In the genomic region with DNA sequence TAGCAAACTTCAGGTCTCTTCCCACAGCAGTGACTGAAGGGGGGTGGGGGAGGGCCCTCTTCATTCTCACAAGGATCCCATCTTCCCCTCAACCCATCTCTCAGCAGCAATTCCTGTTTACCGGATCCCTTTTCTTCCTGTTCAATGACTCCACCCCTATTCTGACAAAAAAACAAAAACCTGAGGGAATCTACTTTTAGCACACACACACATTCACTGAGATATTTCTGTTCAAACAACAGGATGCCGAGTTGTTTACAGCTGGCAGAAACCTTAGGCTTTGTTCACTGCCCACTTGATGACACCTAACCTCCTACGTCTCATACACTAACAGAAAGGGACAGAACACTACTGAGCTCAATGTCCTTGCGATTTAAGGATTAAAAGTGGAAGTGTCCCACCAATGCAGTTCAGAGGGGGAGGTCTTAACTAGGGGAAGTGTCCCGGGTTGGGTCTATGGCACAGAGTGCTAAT, we compare ENCODE assay signal across 11 mouse cellular contexts. TPM values are rescaled to one million over a fixed set of nuclear protein-coding genes. Genes with fewer than 3 reads are reported as not detected.
A peak's percentile ranks its signal among the peaks of the same experiment; 100 is the strongest.
DNase-seq lines count a peak whose midpoint lies in the region; ATAC-seq and TF ChIP-seq lines count a peak whose summit lies in the region.
"Had no signal": no experiment of that assay in that cellular context is flagged by ENCODE, and none has a peak within 500 bp of the region (broad histone marks: within the 10 kb centered on the region; RNA-seq: fewer than 3 reads in every experiment).

No protein-coding gene starts in this region.

- H3K36me3 ChIP-seq in hindbrain, embryonic 16.5 days (ENCODE audit: control insufficient read depth, insufficient read depth, low read length) = no peaks in the 10 kb centered on the region
- no peaks in the 10 kb centered on the region for H3K36me3 ChIP-seq in hindbrain, postnatal 0 days (ENCODE audit: insufficient read depth, low read length)
- no peaks in the 10 kb centered on the region for H3K36me3 ChIP-seq in hindbrain, embryonic 14.5 days (replicated peaks; ENCODE audit: control insufficient read depth, insufficient read depth)
- H3K36me3 ChIP-seq in neural tube, embryonic 15.5 days = no peaks in the 10 kb centered on the region
- H3K36me3 ChIP-seq: limb, embryonic 15.5 days had no signal

- H3K4me1 ChIP-seq in hindbrain, embryonic 16.5 days (ENCODE audit: control insufficient read depth, insufficient read depth, low read depth, low read length) = no peaks in the 10 kb centered on the region; the same call in 1 of the 2 replicates
- no peaks in the 10 kb centered on the region for H3K4me1 ChIP-seq in hindbrain, postnatal 0 days (ENCODE audit: insufficient read depth, low read length)
- no peaks in the 10 kb centered on the region for H3K4me1 ChIP-seq in hindbrain, embryonic 14.5 days (replicated peaks; ENCODE audit: control insufficient read depth, insufficient read depth, low read length)
- peaks cover 15% of the 10 kb centered on the region for H3K4me1 ChIP-seq in neural tube, embryonic 15.5 days

- H3K9me3 ChIP-seq in hindbrain, embryonic 16.5 days (ENCODE audit: control insufficient read depth, low read length) = no peaks in the 10 kb centered on the region
- H3K9me3 ChIP-seq in hindbrain, postnatal 0 days (ENCODE audit: low read length) = no peaks in the 10 kb centered on the region
- no peaks in the 10 kb centered on the region for H3K9me3 ChIP-seq in hindbrain, embryonic 14.5 days (ENCODE audit: control insufficient read depth, low read length)
- H3K9me3 ChIP-seq in neural tube, embryonic 15.5 days (replicated peaks) = no peaks in the 10 kb centered on the region
- H3K9me3 ChIP-seq: limb, embryonic 15.5 days had no signal

- peak; percentile 32; the same call in 1 of the 2 replicates for ATAC-seq in hindbrain, embryonic 16.5 days
- ATAC-seq in hindbrain, postnatal 0 days = no peak
- ATAC-seq in monocyte, adult 5-6 weeks (replicated peaks; ENCODE audit: insufficient number of reproducible peaks, low FRiP score, low TSS enrichment, poor library complexity, severe bottlenecking) = peak; percentile 64
- no peak for ATAC-seq in hindbrain, embryonic 14.5 days (ENCODE audit: low FRiP score)
- no peak for ATAC-seq in neural tube, embryonic 15.5 days (ENCODE audit: low FRiP score)

- H3K27me3 ChIP-seq in hindbrain, embryonic 16.5 days (replicated peaks; ENCODE audit: control insufficient read depth, insufficient read depth, low read length) = no peaks in the 10 kb centered on the region
- H3K27me3 ChIP-seq in hindbrain, postnatal 0 days (ENCODE audit: insufficient read depth, low read length) = no peaks in the 10 kb centered on the region
- no peaks in the 10 kb centered on the region for H3K27me3 ChIP-seq in hindbrain, embryonic 14.5 days (ENCODE audit: control insufficient read depth, insufficient read depth, low read length)
- H3K27me3 ChIP-seq in neural tube, embryonic 15.5 days (replicated peaks) = no peaks in the 10 kb centered on the region
- H3K27me3 ChIP-seq: limb, embryonic 15.5 days had no signal

- H3K4me2 ChIP-seq in hindbrain, embryonic 16.5 days (ENCODE audit: low read length) = no peak overlapping the region
- H3K4me2 ChIP-seq in hindbrain, postnatal 0 days (ENCODE audit: low read depth, low read length) = no peak overlapping the region
- H3K4me2 ChIP-seq in hindbrain, embryonic 14.5 days (replicated peaks) = no peak overlapping the region
- H3K4me2 ChIP-seq in neural tube, embryonic 15.5 days = no peak overlapping the region
- H3K4me2 ChIP-seq: limb, embryonic 15.5 days had no signal

- H3K4me3 ChIP-seq in hindbrain, embryonic 16.5 days (ENCODE audit: low read length) = no peak overlapping the region
- H3K4me3 ChIP-seq in hindbrain, postnatal 0 days (ENCODE audit: low read length) = no peak overlapping the region
- no peak overlapping the region for H3K4me3 ChIP-seq in hindbrain, embryonic 14.5 days (replicated peaks; ENCODE audit: low read length)
- no peak overlapping the region for H3K4me3 ChIP-seq in neural tube, embryonic 15.5 days (replicated peaks)
- H3K4me3 ChIP-seq: limb, embryonic 15.5 days had no signal

- no peak overlapping the region for H3K9ac ChIP-seq in hindbrain, embryonic 16.5 days (ENCODE audit: low read depth, low read length)
- no peak overlapping the region for H3K9ac ChIP-seq in hindbrain, postnatal 0 days (replicated peaks; ENCODE audit: low read length)
- no peak overlapping the region for H3K9ac ChIP-seq in hindbrain, embryonic 14.5 days
- H3K9ac ChIP-seq in neural tube, embryonic 15.5 days (replicated peaks) = no peak overlapping the region
- H3K9ac ChIP-seq: limb, embryonic 15.5 days had no signal

- H3K27ac ChIP-seq in hindbrain, embryonic 16.5 days (ENCODE audit: low read depth, low read length) = no peak overlapping the region
- H3K27ac ChIP-seq in hindbrain, postnatal 0 days = no peak overlapping the region
- no peak overlapping the region for H3K27ac ChIP-seq in hindbrain, embryonic 14.5 days
- H3K27ac ChIP-seq in neural tube, embryonic 15.5 days (replicated peaks) = no peak overlapping the region
- H3K27ac ChIP-seq: limb, embryonic 15.5 days had no signal

- TF ChIP-seq CTCF in hindbrain, postnatal 0 days (IDR thresholded peaks at IDR 0.05; ENCODE audit: low read depth) = no peak

- 65% methylated on average over 5 of the region's 5 CpGs for WGBS in hindbrain, embryonic 16.5 days
- 55% methylated on average over 5 of the region's 5 CpGs for WGBS in hindbrain, postnatal 0 days
- 59% methylated on average over 5 of the region's 5 CpGs for WGBS in hindbrain, embryonic 14.5 days
- 49% methylated on average over 5 of the region's 5 CpGs for whole genome bisulfite sequencing in neural tube, embryonic 15.5 days

- no peak for DNase-seq in hindbrain, postnatal 0 days (ENCODE audit: low spot score)
- DNase-seq in R1 (ENCODE audit: low read depth, low spot score) = peak; percentile 19
- DNase-seq in kidney, adult 9 months = peak; percentile 59
- DNase-seq in cerebellum, adult 11-12 months = no peak
- DNase-seq in hindbrain, embryonic 14.5 days (ENCODE audit: low spot score) = no peak
- DNase-seq: adrenal gland, postnatal 25 days; embryo, embryonic 11 days had no signal

RNA-seq across cellular contexts. Expression of a gene that starts 33.4 kb away (rescaled TPM):
- polyA plus RNA-seq in hindbrain, embryonic 16.5 days (2015; fragmentation: Nextera tagmentation; extraction: Ambion mirVana) = 11.0 and 12.5 TPM in 2 replicates
- 49.6 and 49.8 TPM in 2 replicates for total RNA-seq in hindbrain, postnatal 0 days (2014; rRNA removed)
- 8.2 and 8.8 TPM in 2 replicates for polyA plus RNA-seq in hindbrain, postnatal 0 days (2015; fragmentation: Nextera tagmentation; extraction: Ambion mirVana)
- 28.9 to 48.8 TPM (median 34.6 TPM) in 3 replicates for total RNA-seq in monocyte, adult 5-6 weeks (2017)
- 13.9 and 16.1 TPM in 2 replicates for polyA plus RNA-seq in hindbrain, embryonic 14.5 days (2014; fragmentation: Nextera tagmentation; extraction: Ambion mirVana)
- 10.9 and 11.2 TPM in 2 replicates for polyA plus RNA-seq in neural tube, embryonic 15.5 days (2015; fragmentation: Nextera tagmentation; extraction: Ambion mirVana)

Comparison
In these comparisons a context has a peak if more than half of its experiments do, and no peak if none do; other contexts are left out.
1. ATAC-seq: peak in hindbrain, embryonic 16.5 days (single experiment) and monocyte, adult 5-6 weeks (single experiment); none in hindbrain, postnatal 0 days (single experiment), hindbrain, embryonic 14.5 days (single experiment) and neural tube, embryonic 15.5 days (single experiment).
2. DNase-seq: peak in R1 (single experiment) and kidney, adult 9 months (single experiment); none in hindbrain, postnatal 0 days (single experiment), cerebellum, adult 11-12 months (single experiment) and hindbrain, embryonic 14.5 days (single experiment).